Mouse (Mus musculus): ENCODE measurements at regions not wholly inside any gene's neighbourhood (a gene's known extent, or its start where the extent isn't known, plus 50 kb on each side); places are given as distances from the start of the nearest gene placed in this dataset.
A peak's percentile ranks its signal among the peaks of the same experiment; 100 is the strongest.

DNA sequence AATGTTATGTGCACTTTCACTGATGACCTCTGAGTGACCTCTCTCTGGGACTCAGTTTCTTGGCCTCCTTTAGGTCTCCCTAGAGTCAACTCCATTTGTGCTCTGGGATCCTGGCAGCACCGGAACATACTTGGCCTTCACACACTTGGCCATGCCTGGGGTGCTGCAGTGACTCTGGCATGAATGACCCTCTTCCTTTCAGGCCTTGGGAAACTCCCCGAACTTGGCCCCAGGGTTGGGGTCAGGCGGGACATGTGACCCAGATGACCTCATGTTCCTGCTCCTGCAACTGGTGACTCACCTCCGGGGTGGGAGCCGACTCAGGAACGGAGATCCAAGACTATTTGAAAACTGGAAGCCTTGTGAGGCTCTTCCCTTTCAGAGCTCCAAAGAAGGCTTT, 159.2 kb downstream of the Cyp26b1 start:
- no peak for DNase-seq

DNA sequence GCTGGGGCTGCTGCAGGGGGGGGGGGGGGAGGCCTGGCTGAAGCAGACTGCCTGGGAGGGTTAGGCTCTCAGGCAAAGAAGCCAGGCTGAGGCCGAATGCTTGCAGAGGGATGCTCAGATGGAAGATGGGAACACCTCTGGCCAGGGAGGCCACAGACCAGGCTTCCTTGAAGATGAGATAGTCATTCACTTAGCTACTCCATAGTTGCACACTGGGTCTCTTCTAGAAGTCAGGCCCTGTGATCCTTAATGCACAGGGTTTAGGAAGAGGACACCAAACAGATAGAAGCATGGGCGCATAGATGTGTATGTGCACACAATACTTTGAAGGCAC, 162.1 kb downstream of the Cyp26b1 start:
- DNase-seq, result no peak

GRCm38 (mm10) chr6:84430925-84431621, 162.6 kb downstream of the Cyp26b1 start:
- no peak for DNase-seq

- DNase-seq, result peak; percentile 31
Observed at GRCm38 (mm10) chr6:84430146-84430545, 163.6 kb downstream of the Cyp26b1 start.

DNA sequence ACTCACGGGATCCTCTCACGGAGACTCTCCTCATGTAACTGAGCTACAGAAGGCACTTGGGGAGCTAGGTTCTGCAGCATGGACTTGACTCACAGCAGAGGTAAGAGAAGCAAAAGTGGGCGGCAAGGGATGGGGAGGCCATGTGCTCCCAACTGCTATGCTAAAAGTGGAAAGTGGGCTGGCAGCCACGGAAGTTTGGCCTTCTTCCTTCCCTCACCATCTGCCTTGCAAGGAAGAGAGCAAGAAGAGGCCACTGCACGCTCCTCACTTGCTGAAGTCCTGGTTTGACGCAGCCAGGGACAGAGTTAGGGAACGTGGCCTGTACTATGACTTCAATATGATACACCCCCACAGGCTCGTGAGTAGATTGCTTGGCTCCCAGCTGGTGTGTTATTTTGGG, 164.5 kb downstream of the Cyp26b1 start:
- DNase-seq, result peak; percentile 17

DNA sequence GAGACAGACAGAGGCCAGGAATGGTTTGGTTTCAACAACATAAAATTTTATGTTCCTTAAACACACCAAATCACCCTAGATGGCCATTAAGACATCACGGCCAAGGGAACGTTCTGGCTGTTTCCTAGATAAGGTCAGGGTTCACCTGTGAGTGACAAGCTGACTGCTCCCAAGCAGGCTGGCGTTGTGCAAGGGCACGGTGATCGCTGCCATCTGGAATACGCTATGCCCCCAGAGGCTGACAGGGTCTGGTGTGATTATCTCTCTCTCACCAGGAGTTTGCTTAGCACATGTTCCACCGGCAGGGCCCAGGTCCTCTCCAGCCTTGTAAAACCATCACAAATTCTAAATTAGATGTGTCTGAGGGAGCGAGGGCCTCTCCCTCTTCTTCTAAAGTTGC, 167.0 kb downstream of the Cyp26b1 start:
- DNase-seq, result no peak

GRCm38 (mm10) chr6:84425823-84426222, 167.9 kb downstream of the Cyp26b1 start:
- peak; percentile 61 for DNase-seq

DNA sequence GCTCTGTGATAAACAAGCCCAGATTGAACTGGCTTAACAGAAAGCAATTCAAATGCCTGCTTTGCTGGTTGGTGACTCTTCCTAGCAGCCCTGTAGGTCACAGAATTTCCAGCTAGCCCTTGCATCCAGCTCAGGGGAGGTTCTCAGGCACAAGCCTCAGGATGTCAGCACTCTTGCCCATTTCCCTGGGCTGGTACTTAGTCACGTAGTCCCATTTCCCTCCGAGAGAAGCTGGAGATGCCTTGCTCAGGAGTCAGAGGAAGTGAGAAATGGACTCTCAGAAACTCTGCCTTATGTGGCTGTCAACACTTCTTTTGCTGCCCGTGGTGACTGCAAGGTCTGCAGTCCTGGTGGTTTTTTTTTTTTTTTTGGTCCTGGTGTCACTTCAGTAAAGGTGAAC, 170.8 kb downstream of the Cyp26b1 start:
- no peak for DNase-seq

GRCm38 (mm10) chr6:84419691-84420090, 174.0 kb downstream of the Cyp26b1 start:
- DNase-seq, result no peak

DNA sequence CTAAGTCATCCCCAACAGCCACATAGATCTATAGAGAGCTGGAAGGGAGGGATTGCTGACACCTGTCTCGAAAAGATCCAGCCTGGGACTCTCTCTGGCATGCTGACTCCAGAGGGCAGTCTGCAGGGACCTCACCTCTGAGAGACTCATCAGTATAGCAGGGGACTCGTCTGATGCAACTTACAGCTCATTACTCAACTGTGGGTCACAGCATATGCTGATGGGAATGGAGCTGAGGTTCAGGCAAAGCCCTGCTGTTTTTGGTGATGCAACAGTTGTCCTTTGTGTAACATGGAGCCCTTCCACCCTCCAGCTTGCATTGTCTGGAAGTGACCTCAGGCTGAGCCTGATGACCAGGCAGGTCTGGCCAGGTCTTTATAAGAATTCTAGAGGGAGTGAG, 174.4 kb downstream of the Cyp26b1 start:
- DNase-seq, result no peak

- no peak for DNase-seq
Observed at GRCm38 (mm10) chr6:84416992-84417636, 176.6 kb downstream of the Cyp26b1 start.

DNA sequence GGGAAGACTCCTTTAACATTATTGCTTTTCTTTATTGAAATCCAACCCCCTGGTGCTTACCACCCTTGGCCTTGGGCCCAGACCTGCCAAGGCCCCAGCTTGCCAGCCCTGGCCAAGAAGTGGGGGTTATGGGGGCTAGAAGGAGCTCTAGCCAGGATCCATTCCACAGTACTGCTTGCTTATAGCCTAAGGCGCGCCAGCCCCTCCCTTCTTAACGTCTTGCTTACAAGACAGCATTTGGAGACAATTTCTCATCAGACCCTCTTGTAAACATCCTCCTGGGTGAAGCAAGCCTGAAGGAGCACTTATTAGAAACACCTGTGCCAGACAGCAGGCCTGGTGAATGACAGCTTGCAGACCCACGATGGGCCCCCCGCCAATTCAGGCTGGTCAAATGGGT, 179.3 kb downstream of the Cyp26b1 start:
- DNase-seq, result no peak

- no peak for DNase-seq
Observed at GRCm38 (mm10) chr6:84409863-84410513, 183.7 kb downstream of the Cyp26b1 start.

- no peak for DNase-seq
Observed at GRCm38 (mm10) chr6:84408513-84408912, 185.2 kb downstream of the Cyp26b1 start.

GRCm38 (mm10) chr6:84407773-84408172, 185.9 kb downstream of the Cyp26b1 start:
- peak; percentile 79 for DNase-seq

GRCm38 (mm10) chr6:84404695-84405094, 189.0 kb downstream of the Cyp26b1 start:
- DNase-seq, result peak; percentile 20

DNA sequence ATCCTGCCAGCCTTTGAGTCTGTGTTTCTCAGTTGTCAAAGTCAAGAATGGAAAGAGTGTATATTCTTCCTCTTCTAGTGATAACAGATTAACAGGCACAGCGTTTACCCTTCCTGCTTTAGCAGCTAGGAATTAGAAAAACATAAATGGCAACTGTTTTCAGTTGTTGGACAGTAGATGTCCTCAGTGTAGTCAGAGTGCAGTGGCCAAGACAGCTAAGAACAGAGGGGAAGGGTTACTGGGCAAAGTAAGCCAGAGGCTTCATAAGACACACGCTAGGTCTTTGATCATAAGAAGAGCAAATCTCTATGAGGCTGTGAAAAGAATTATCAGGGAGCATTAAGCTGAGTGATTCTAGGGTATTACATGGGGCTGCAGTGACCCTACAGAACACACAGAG, 191.3 kb downstream of the Cyp26b1 start:
- no peak for DNase-seq

DNA sequence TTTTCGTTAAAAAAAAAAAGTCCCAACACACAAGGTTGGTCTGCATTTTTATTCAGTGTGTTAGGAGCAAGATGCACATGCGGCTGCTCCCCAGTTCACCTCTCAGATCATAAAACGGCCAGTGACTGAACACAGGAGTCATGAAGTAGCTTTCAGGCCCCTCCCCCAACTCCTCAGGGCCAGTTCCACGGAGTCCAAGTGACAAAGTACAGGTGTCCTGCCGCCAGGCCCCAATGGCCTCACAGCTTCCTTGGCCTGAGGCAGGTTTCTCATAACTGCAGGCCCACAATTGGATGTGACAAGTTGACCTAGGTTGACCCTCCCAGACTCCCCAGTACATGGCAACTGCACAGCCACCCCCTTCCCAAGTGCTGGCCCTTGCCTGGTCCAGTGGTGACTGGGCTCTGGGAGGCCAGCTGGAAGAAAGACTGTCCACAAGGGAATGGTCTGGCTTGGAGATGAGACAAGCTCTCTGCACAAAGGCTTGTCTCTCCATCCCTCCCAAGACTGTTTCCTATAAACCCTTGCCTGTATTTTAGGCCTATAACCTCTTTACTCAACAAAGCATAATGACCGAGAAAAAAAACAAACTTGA, 199.1 kb downstream of the Cyp26b1 start:
- no peak for DNase-seq

GRCm38 (mm10) chr6:84393519-84394231, 200.0 kb downstream of the Cyp26b1 start:
- no peak for DNase-seq

DNA sequence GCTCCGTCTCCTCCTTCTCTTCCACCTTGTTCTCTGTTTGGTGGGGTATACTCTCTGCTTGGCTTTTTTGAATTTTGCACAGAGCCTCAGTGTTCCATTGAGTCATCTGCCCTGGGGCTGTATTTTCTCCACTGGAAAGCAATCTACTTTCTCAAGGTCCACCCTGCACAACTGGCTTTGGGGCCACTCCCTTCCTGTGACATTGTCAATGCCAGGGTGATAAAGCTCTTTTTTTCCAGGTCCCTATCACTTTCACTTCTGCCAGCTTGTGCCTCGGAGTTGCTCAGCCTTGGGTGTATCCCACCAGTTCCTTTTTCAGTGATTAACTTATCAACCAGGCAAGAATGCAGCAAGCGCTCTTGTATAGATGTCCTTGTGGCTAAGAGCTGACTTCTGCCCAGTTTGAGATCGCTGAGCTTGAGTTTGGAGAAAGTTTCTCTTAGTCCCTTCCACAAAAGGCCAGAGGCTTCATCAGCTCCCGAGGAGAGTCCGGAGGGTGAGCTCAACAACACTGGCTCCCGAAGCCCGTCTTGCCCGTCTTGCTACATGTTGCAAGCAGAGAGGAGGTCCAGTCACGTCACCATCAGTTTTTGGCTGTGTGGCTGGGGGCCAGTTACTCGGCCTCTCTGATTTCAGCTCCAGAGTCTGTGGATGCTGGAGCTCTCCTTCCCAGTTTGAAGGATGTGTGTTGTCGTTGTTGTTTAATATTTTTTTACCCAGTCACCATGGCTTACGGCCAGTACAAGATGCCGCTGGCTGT, 200.8 kb downstream of the Cyp26b1 start:
- DNase-seq, result no peak

DNA sequence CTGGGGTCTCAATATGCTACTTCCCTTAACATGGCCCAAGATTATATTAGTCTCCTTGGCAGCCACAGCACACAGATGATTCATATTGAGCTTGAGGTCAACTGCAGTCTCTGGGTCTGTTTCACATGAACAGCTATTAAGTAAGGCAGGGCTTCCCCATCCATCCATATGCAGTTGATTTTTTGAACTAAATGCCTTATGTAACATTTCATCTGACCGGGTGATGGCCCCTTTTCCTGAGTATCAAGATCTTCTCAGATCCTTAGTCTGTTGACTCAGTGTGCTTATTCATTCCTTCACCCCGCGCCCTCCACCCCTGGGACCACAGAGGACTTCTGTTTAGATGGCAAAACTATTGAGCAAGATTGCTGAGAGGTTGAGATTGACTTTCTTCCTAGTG, 202.7 kb downstream of the Cyp26b1 start:
- no peak for DNase-seq

DNA sequence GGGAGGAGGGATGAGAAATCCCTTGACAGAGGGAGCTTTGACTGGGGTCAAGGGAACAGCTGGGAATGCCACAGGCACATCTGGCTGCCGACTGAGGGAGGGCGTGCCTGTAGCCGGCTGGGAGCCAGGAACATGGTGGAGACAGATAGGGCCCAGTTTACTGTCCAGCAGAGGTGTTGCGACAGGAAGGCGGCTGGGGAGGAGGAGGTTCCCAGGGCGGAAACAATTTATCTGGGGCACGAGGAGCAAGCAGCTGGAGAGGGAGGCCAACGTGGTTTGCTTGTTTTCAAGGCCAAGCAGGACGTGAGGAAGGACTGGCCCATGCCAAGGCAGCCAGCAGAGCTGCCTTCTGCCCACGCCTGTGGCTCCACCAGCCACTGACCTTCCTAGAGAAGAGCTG, 208.0 kb downstream of the Cyp26b1 start:
- DNase-seq, result peak; percentile 59
